Mouse (Mus musculus) lung, embryonic 14.5 days (tissue): ENCODE results near the gene Kcnma1. TPM values are rescaled to one million over a fixed set of nuclear protein-coding genes. Genes with fewer than 3 reads are reported as not detected.
A peak's percentile ranks its signal among the peaks of the same experiment; 100 is the strongest.

Experiments
- ATAC-seq: fragments of 200-750 bp; cut with Nextera tagmentation; 2 replicates; pipeline ENCODE4 v1.8.0; 2017; ENCODE audit warnings: mild to moderate bottlenecking, moderate TSS enrichment, moderate library complexity; ENCODE audit not compliant: insufficient read depth
- DNase-seq: peaks from one replicate; pipeline ENCODE4 v3.0.0-alpha.2; 2015
- H3K27ac ChIP-seq: fragments of 300-500 bp; sonication (generic); 2 replicates; pipeline ENCODE4 v1.5.1; 2014; ENCODE audit warnings: low read depth, mild to moderate bottlenecking, moderate library complexity
- H3K27me3 ChIP-seq: fragments of 300-500 bp; sonication (generic); 2 replicates; pipeline ENCODE4 v1.6.1; 2014; ENCODE audit warnings: low read length, control low read depth; ENCODE audit not compliant: insufficient read depth
- H3K36me3 ChIP-seq: fragments of 300-500 bp; sonication (generic); 2 replicates; pipeline ENCODE4 v1.6.1; 2014; ENCODE audit warnings: control low read depth; ENCODE audit not compliant: insufficient read depth
- H3K4me1 ChIP-seq: fragments of 300-500 bp; sonication (generic); 2 replicates; pipeline ENCODE4 v1.6.1; 2014; ENCODE audit warnings: antibody characterized with exemption, control low read depth; ENCODE audit not compliant: insufficient read depth
- H3K4me2 ChIP-seq: fragments of 300-500 bp; sonication (generic); 2 replicates; pipeline ENCODE4 v1.6.1; 2014; ENCODE audit warnings: mild to moderate bottlenecking
- H3K4me3 ChIP-seq: fragments of 300-500 bp; sonication (generic); 2 replicates; pipeline ENCODE4 v1.5.1; 2014; ENCODE audit warnings: low read depth, low read length
- H3K9ac ChIP-seq: fragments of 300-500 bp; sonication (generic); 2 replicates; pipeline ENCODE4 v1.6.1; 2014
- H3K9me3 ChIP-seq: fragments of 300-500 bp; sonication (generic); 2 replicates; pipeline ENCODE4 v1.6.1; 2016; ENCODE audit warnings: low read depth, low read length, control low read depth
- CTCF ChIP-seq: IDR thresholded peaks from 2 replicates; pipeline ENCODE4 v1.5.1; 2016; ENCODE audit warnings: antibody characterized with exemption, low read depth
- WGBS: fragments of 180-500 bp; shearing (Covaris S2); extraction: QIAGEN DNeasy Blood & Tissue Kit; methylation state at CpG from one replicate; pipeline ENCODE4 v1.1.7; 2014; 5-methylcytosine and 5-hydroxymethylcytosine counted together
- polyA plus RNA-seq: library from polyadenylated mRNA; unstranded; fragments of >200 nt; fragmentation: Nextera tagmentation; extraction: Ambion mirVana; gene quantifications from 2 replicates; pipeline ENCODE4 v1.2.1, GENCODE M21; 2014

Kcnma1 gene
- polyA plus RNA-seq, 1 experiment from 2014 or later, result 1.5 TPM

DNA sequence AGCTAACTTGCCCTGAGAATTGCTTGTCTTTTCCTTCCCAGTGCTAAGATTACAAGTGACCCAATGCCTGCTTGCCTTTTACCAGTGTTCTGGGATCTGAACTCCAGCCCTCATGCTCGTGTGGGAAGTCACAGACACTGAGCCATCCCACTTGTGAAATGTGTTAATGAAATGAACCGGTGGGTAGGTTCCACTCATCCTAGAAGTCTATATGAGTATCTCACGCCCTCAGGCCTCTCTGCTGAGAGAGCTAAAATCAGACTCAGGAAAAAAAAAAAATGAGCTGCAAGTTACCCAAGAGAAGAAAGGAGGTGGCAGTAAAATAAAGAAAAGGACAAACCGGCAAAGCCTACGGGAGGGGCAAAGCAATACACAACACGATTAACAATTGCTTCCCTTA is 295.6 kb downstream of the Kcnma1 start:
- DNase-seq (no peak), ATAC-seq (no peak)
- Histone ChIP-seq H3K27me3 (no peaks in the 10 kb centered on the region), H3K9ac (no peak overlapping the region), H3K4me3 (no peak overlapping the region), H3K4me1 (no peaks in the 10 kb centered on the region), H3K9me3 (no peaks in the 10 kb centered on the region), H3K27ac (no peak overlapping the region), H3K36me3 (no peaks in the 10 kb centered on the region), H3K4me2 (no peak overlapping the region)
- WGBS, result 80% methylated on average over 6 of the region's 6 CpGs
- TF ChIP-seq CTCF, result no peak

DNA sequence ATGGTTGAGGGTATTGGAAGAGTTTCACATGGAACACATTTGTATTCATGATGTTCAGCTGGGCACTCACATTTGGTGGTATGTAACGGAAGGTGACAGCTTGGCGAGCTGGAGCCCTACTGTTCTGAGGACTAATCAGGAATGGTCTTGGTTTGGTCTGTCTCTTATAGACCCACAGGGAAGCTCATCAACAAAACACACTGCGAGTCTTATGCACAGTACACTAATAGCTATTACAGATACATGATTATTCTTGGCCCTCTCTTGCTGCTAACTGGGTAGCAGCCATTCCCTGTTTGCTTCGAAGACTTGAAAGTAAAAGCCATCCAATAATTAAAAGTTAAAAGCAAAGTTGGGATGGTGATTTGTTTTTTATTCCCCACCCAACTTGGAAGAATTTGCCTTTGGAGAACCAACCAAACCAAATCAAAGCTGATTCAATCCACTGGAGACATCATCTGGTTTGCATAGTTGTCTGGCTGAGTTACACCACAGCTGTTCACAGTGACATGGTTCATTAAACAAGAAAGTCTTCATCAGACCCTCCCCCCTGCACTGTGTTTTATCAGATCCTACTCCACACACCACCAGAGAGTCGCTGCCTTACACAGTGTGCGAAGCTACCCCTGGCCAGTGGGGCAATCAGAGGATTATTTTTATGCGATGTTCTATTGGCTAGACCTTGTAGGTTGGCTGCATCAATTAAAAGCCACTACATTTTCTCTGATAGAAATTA is 299.7 kb downstream of the Kcnma1 start:
- Histone ChIP-seq H3K27me3 (no peaks in the 10 kb centered on the region), H3K4me1 (no peaks in the 10 kb centered on the region), H3K9me3 (no peaks in the 10 kb centered on the region), H3K36me3 (no peaks in the 10 kb centered on the region), H3K4me3 (no peak overlapping the region), H3K9ac (no peak overlapping the region), H3K27ac (no peak overlapping the region), H3K4me2 (no peak overlapping the region)
- no peak for DNase-seq
- ATAC-seq, result no peak
- TF ChIP-seq CTCF, result no peak
- 86% methylated on average over 7 of the region's 7 CpGs for WGBS

GRCm38 (mm10) chr14:23712891-23713290 is 301.4 kb downstream of the Kcnma1 start:
- H3K4me1 ChIP-seq, result no peaks in the 10 kb centered on the region
- H3K27me3 ChIP-seq, result no peaks in the 10 kb centered on the region
- no peak overlapping the region for H3K9ac ChIP-seq
- no peaks in the 10 kb centered on the region for H3K36me3 ChIP-seq
- H3K4me3 ChIP-seq, result no peak overlapping the region
- WGBS, result 85% methylated on average over 5 of the region's 5 CpGs
- DNase-seq (no peak), ATAC-seq (no peak)
- H3K4me2 ChIP-seq, result no peak overlapping the region
- H3K9me3 ChIP-seq, result no peaks in the 10 kb centered on the region
- TF ChIP-seq CTCF, result no peak
- no peak overlapping the region for H3K27ac ChIP-seq

DNA sequence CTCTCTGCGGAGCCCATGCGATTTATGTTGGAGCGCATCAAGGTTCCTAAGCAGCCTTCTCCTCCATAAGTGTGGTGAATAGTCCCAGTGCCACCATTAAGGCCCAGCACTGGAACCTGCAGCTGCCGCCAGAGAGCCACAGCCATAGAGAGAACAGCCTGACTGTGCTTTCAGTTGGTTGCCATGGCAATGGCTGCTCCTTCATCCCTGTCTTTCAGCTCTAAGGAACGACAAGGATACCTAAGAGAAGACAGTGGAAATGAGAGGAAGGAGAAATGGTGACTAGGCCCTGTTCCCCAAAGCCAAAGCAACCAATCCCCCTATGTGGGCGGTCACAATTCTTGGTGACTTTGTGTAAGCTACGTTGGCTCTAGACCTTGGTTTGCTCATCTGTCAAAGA is 303.3 kb downstream of the Kcnma1 start:
- Histone ChIP-seq H3K4me3 (no peak overlapping the region), H3K27ac (no peak overlapping the region), H3K9ac (no peak overlapping the region), H3K36me3 (no peaks in the 10 kb centered on the region), H3K4me1 (no peaks in the 10 kb centered on the region), H3K4me2 (no peak overlapping the region), H3K9me3 (no peaks in the 10 kb centered on the region), H3K27me3 (no peaks in the 10 kb centered on the region)
- DNase-seq (no peak), ATAC-seq (no peak)
- no peak for TF ChIP-seq CTCF
- 69% methylated on average over 7 of the region's 7 CpGs for WGBS

DNA sequence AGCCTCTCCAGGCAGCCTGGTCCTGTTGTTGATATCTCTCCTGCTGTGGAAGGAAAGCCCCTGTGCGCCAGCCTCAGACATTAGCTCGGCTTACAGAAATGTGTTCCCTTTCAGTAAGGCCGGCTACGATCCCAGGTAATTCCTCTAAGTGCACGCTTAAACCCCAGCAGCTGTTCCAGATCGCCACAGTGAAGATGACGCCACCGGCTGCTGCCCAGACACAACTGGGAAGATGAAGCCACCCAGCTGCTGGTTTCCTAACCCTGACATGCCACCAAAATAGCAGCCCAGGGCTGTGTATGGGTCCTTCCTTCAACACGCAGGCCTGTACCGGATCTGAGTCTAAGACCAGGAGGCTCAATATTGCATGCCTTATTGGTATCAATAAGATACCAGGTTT is 307.5 kb downstream of the Kcnma1 start:
- Histone ChIP-seq H3K9me3 (no peaks in the 10 kb centered on the region), H3K4me2 (no peak overlapping the region), H3K27me3 (no peaks in the 10 kb centered on the region), H3K9ac (no peak overlapping the region), H3K4me1 (no peaks in the 10 kb centered on the region), H3K27ac (no peak overlapping the region), H3K4me3 (no peak overlapping the region), H3K36me3 (no peaks in the 10 kb centered on the region)
- no peak; the same call in 1 of the 2 replicates for ATAC-seq
- peak; percentile 43 for DNase-seq
- TF ChIP-seq CTCF, result no peak
- WGBS, result 45% methylated on average over 10 of the region's 10 CpGs

DNA sequence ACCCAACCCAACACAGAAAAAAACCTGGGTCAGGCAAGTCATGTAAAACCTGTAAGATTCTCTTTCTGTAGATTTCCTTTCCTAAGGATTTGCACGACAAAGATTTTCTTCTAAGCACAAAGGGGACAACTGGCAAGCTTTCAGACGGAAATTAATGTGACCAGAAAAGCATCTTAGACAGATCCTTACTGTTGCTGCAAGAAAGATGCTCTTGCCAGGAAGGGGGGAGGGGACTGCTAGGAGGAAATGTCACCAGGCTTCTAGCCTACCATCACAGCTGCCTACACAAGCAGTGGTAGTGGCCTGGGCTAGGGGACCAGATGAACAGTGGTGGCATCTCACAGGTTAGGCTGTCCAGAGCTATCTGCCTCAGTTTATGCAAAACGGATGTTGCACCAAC is 308.6 kb downstream of the Kcnma1 start:
- DNase-seq, result peak; percentile 56
- no peaks in the 10 kb centered on the region for H3K27me3 ChIP-seq

DNA sequence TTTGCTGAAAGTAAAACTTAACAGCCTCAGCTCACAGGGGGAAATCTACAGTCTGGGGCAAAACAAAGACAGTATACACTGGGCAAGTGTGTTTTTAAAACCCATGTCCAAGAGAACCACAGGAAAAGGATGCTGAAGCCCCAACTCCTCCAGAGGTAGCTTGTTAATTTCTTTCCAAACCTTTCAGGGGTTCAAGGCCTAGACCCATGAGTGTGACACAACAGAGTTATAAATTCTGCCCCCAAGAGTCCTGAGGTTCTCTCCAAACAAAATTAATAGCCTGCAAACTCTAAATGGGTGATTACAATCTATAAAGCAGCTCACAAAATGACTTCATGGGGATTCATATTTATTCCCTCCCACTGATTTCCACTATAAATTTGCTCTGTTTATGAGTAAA is 310.0 kb downstream of the Kcnma1 start:
- Histone ChIP-seq H3K4me3 (no peak overlapping the region), H3K9ac (no peak overlapping the region), H3K9me3 (no peaks in the 10 kb centered on the region), H3K27ac (no peak overlapping the region), H3K4me2 (no peak overlapping the region), H3K36me3 (no peaks in the 10 kb centered on the region), H3K27me3 (no peaks in the 10 kb centered on the region), H3K4me1 (no peaks in the 10 kb centered on the region)
- DNase-seq (no peak), ATAC-seq (no peak)
- no peak for TF ChIP-seq CTCF

More for the DNA sequence above, 308.6 kb downstream of the Kcnma1 start:
- no peaks in the 10 kb centered on the region for H3K36me3 ChIP-seq
- no peak overlapping the region for H3K9ac ChIP-seq
- H3K4me1 ChIP-seq, result no peaks in the 10 kb centered on the region
- no peak overlapping the region for H3K4me3 ChIP-seq
- TF ChIP-seq CTCF, result no peak
- H3K27ac ChIP-seq, result no peak overlapping the region
- ATAC-seq, result no peak
- H3K9me3 ChIP-seq, result no peaks in the 10 kb centered on the region
- WGBS, result 49% methylated on average over 3 of the region's 3 CpGs
- H3K4me2 ChIP-seq, result no peak overlapping the region
